Mouse (Mus musculus): ENCODE measurements around the gene Psmb4.
"Not testable (repeated sequence)": the region's sequence is repeated elsewhere in the genome, so short reads cannot be mapped to it uniquely, and the experiment has no call there.

Psmb4 gene

GRCm38 (mm10) chr3:94886316-94887224 is at the start of gene Psmb4:
Gene Psmb4, minus strand, starts transcription at chr3:94886961.
- DNase-seq (ENCODE audit: low spot score): peak; percentile 59

GRCm38 (mm10) chr3:94936147-94936546 is 49.4 kb upstream of the Psmb4 start:
- DNase-seq (ENCODE audit: low spot score): not testable (repeated sequence)

- DNase-seq (ENCODE audit: low spot score): not testable (repeated sequence)
Observed at GRCm38 (mm10) chr3:94935332-94935731, 48.6 kb upstream of the Psmb4 start.

- not testable (repeated sequence) for DNase-seq (ENCODE audit: low spot score)
Observed at GRCm38 (mm10) chr3:94934564-94934963, 47.8 kb upstream of the Psmb4 start.

GRCm38 (mm10) chr3:94933604-94934003 is 46.8 kb upstream of the Psmb4 start:
- DNase-seq (ENCODE audit: low spot score): not testable (repeated sequence)

GRCm38 (mm10) chr3:94932809-94933564 is 46.2 kb upstream of the Psmb4 start, which contains the start of gene Selenbp1:
Gene Selenbp1, plus strand, starts transcription at chr3:94933056.
- peak; percentile 72 for DNase-seq (ENCODE audit: low spot score)

- not testable (repeated sequence) for DNase-seq (ENCODE audit: low spot score)
Observed at GRCm38 (mm10) chr3:94932279-94932678, 45.5 kb upstream of the Psmb4 start.

- not testable (repeated sequence) for DNase-seq (ENCODE audit: low spot score)
Observed at GRCm38 (mm10) chr3:94931427-94932082, 44.8 kb upstream of the Psmb4 start.

- not testable (repeated sequence) for DNase-seq (ENCODE audit: low spot score)
Observed at GRCm38 (mm10) chr3:94930386-94931266, 43.9 kb upstream of the Psmb4 start.

- not testable (repeated sequence) for DNase-seq (ENCODE audit: low spot score)
Observed at GRCm38 (mm10) chr3:94928979-94929378, 42.2 kb upstream of the Psmb4 start.

- DNase-seq (ENCODE audit: low spot score): not testable (repeated sequence)
Observed at GRCm38 (mm10) chr3:94926301-94926736, 39.6 kb upstream of the Psmb4 start.

GRCm38 (mm10) chr3:94924688-94925087 is 37.9 kb upstream of the Psmb4 start:
- DNase-seq (ENCODE audit: low spot score): no peak

GRCm38 (mm10) chr3:94922333-94922732 is 35.6 kb upstream of the Psmb4 start:
- DNase-seq (ENCODE audit: low spot score): no peak

- DNase-seq (ENCODE audit: low spot score): no peak
Observed at GRCm38 (mm10) chr3:94921104-94921503, 34.3 kb upstream of the Psmb4 start.

- no peak for DNase-seq (ENCODE audit: low spot score)
Observed at GRCm38 (mm10) chr3:94918845-94919244, 32.1 kb upstream of the Psmb4 start.

- DNase-seq (ENCODE audit: low spot score): no peak
Observed at GRCm38 (mm10) chr3:94917816-94918361, 31.1 kb upstream of the Psmb4 start.

GRCm38 (mm10) chr3:94915903-94916741 is 29.4 kb upstream of the Psmb4 start:
- no peak for DNase-seq (ENCODE audit: low spot score)

GRCm38 (mm10) chr3:94913801-94914200 is 27.0 kb upstream of the Psmb4 start:
- no peak for DNase-seq (ENCODE audit: low spot score)

- DNase-seq (ENCODE audit: low spot score): no peak
Observed at GRCm38 (mm10) chr3:94911050-94911693, 24.4 kb upstream of the Psmb4 start.
